23 mouse cellular contexts compared by ENCODE assay signal in genomic region chr2:75861115-75861514, GRCm38 (mm10).
"Had no signal": no experiment of that assay in that cellular context is flagged by ENCODE, and none has a peak within 500 bp of the region (broad histone marks: within the 10 kb centered on the region; RNA-seq: fewer than 3 reads in every experiment).

No protein-coding gene starts in this region.

- H3K27me3 ChIP-seq: limb, embryonic 13.5 days; megakaryocyte, embryonic 14.5 days; neural tube, embryonic 12.5 days; neural tube, embryonic 15.5 days had no signal

- DNase-seq: kidney, adult 18-20 months; kidney, postnatal 25 days; liver; liver, postnatal 0 days; lung, embryonic 14.5 days; lung, postnatal 10 days; lung, postnatal 36 days; midbrain, embryonic 14.5 days; right cerebral cortex, adult 18-20 months; right cerebral cortex, postnatal 14 days; right cerebral cortex, postnatal 4 days; thymus, adult 2 months; thymus, postnatal 14 days; thymus, postnatal 4 days had no signal

- H3K4me2 ChIP-seq: limb, embryonic 13.5 days; lung, embryonic 14.5 days; neural tube, embryonic 12.5 days; neural tube, embryonic 15.5 days had no signal

- H3K4me1 ChIP-seq: limb, embryonic 10.5 days; megakaryocyte, embryonic 14.5 days; midbrain, embryonic 10.5 days; neural tube, embryonic 12.5 days; neural tube, embryonic 15.5 days had no signal

- H3K27ac ChIP-seq: kidney, postnatal 0 days; limb, embryonic 10.5 days; limb, embryonic 13.5 days; liver, embryonic 14.5 days; midbrain, embryonic 10.5 days; neural tube, embryonic 12.5 days; neural tube, embryonic 15.5 days; stomach, postnatal 0 days had no signal

- ATAC-seq: liver, postnatal 0 days had no signal

- H3K9me3 ChIP-seq: limb, embryonic 10.5 days; limb, embryonic 13.5 days; megakaryocyte, embryonic 14.5 days; midbrain, embryonic 10.5 days; neural tube, embryonic 12.5 days; neural tube, embryonic 15.5 days had no signal

- H3K9ac ChIP-seq: limb, embryonic 13.5 days; liver, embryonic 14.5 days; liver, postnatal 0 days; lung, embryonic 14.5 days; neural tube, embryonic 12.5 days; neural tube, embryonic 15.5 days had no signal

- H3K4me3 ChIP-seq: limb, embryonic 10.5 days; limb, embryonic 13.5 days; megakaryocyte, embryonic 14.5 days; midbrain, embryonic 10.5 days; neural tube, embryonic 12.5 days; neural tube, embryonic 15.5 days had no signal
